Comparison of ENCODE assay signal across 16 mouse cellular contexts in genomic region chr11:81695501-81695900, GRCm38 (mm10).
"Had no signal": no experiment of that assay in that cellular context is flagged by ENCODE, and none has a peak within 500 bp of the region (broad histone marks: within the 10 kb centered on the region; RNA-seq: fewer than 3 reads in every experiment).

No protein-coding gene starts in this region.

- ATAC-seq: hindbrain, embryonic 16.5 days; inflammation-experienced regulatory T-cells, adult 6 months; intestine, embryonic 15.5 days; intestine, postnatal 0 days had no signal

- DNase-seq: gastrocnemius, adult 2 months; gastrocnemius, postnatal 10 days; gastrocnemius, postnatal 25 days; heart, adult 18-20 months; heart, postnatal 10 days; heart, postnatal 4 days; kidney, adult 18-20 months; kidney, adult 8-10 months; kidney, postnatal 10 days; kidney, postnatal 25 days; kidney, postnatal 4 days; liver had no signal
